In genomic region chr12:106311320-106311825, GRCm38 (mm10) we compare ENCODE assay signal across 8 mouse cellular contexts.
DNase-seq lines count a peak whose midpoint lies in the region; ATAC-seq and TF ChIP-seq lines count a peak whose summit lies in the region.

No protein-coding gene starts in this region.

- peak overlapping the region; percentile 89 for H3K27ac ChIP-seq in spleen, adult 2 months (ENCODE audit: insufficient read depth, low read length)
- H3K27ac ChIP-seq in forebrain, embryonic 15.5 days (replicated peaks), result 0 out of 2 replicates have a peak overlapping the region, but pooled peaks have one; percentile 5
- H3K27ac ChIP-seq in limb, embryonic 14.5 days (replicated peaks; ENCODE audit: low read depth, low read length), result no peak overlapping the region
- no peak overlapping the region for H3K27ac ChIP-seq in stomach, embryonic 16.5 days (ENCODE audit: low read length)

- no peaks in the 10 kb centered on the region for H3K36me3 ChIP-seq in spleen, adult 2 months (ENCODE audit: control insufficient read depth, insufficient read depth, low read length)
- H3K36me3 ChIP-seq in forebrain, embryonic 15.5 days, result no peaks in the 10 kb centered on the region
- H3K36me3 ChIP-seq in limb, embryonic 14.5 days (ENCODE audit: control insufficient read depth, insufficient read depth, low read length), result no peaks in the 10 kb centered on the region
- no peaks in the 10 kb centered on the region for H3K36me3 ChIP-seq in stomach, embryonic 16.5 days (ENCODE audit: control insufficient read depth, insufficient read depth, low read length)

- no peaks in the 10 kb centered on the region for H3K27me3 ChIP-seq in spleen, adult 2 months (ENCODE audit: control insufficient read depth, insufficient read depth, low read length)
- no peaks in the 10 kb centered on the region for H3K27me3 ChIP-seq in forebrain, embryonic 15.5 days
- no peaks in the 10 kb centered on the region for H3K27me3 ChIP-seq in limb, embryonic 14.5 days (ENCODE audit: control insufficient read depth, insufficient read depth, low read length)
- no peaks in the 10 kb centered on the region; the same call in 1 of the 2 replicates for H3K27me3 ChIP-seq in stomach, embryonic 16.5 days (ENCODE audit: control insufficient read depth, insufficient read depth, low read length)

- intact Hi-C loops in heart, postnatal 14 days (cut with DNase I), result no loop called here

- 40% methylated on average over 7 of the region's 7 CpGs for WGBS in spleen, adult 2 months
- 46% methylated on average over 7 of the region's 7 CpGs for WGBS in forebrain, embryonic 15.5 days
- WGBS in limb, embryonic 14.5 days, result 52% methylated on average over 7 of the region's 7 CpGs
- WGBS in stomach, embryonic 16.5 days, result 55% methylated on average over 7 of the region's 7 CpGs

- no peak for TF ChIP-seq CTCF in spleen, adult 2 months (IDR thresholded peaks at IDR 0.05; ENCODE audit: extremely low read depth, insufficient read depth, insufficient read length, insufficient replicate concordance)

- TF ChIP-seq POLR2A in spleen, adult 2 months (IDR thresholded peaks at IDR 0.05; ENCODE audit: low read depth, low read length), result no peak
- no peak for TF ChIP-seq POLR2A in limb, embryonic 14.5 days (IDR thresholded peaks at IDR 0.05; ENCODE audit: borderline replicate concordance, extremely low read depth, insufficient read depth, insufficient read length)

- H3K4me3 ChIP-seq in spleen, adult 2 months (ENCODE audit: extremely low read depth, insufficient read depth, insufficient read length), result no peak overlapping the region
- H3K4me3 ChIP-seq in forebrain, embryonic 15.5 days, result peak overlapping the region; percentile 37
- peak overlapping the region; percentile 43 for H3K4me3 ChIP-seq in limb, embryonic 14.5 days (replicated peaks; ENCODE audit: low read length)
- peak overlapping the region; percentile 57 for H3K4me3 ChIP-seq in stomach, embryonic 16.5 days (replicated peaks; ENCODE audit: low read length)

- no peak for DNase-seq in spleen, adult 2 months (ENCODE audit: low read depth in 1 of 2, low spot score in 2 of 2)
- DNase-seq in spleen, postnatal 14 days (ENCODE audit: low spot score in 2 of 2), result no peak
- DNase-seq in limb, embryonic 14.5 days (ENCODE audit: low spot score), result no peak
- DNase-seq in kidney, postnatal 4 days, result no peak
- DNase-seq in left cerebral cortex, adult 8-10 months (ENCODE audit: low spot score in 2 of 2), result no peak
- no peak for DNase-seq in heart, postnatal 14 days

- H3K4me1 ChIP-seq in spleen, adult 2 months (ENCODE audit: control insufficient read depth, insufficient read depth, insufficient read length), result no peaks in the 10 kb centered on the region; the same call in 1 of the 2 replicates
- peaks cover 17% of the 10 kb centered on the region for H3K4me1 ChIP-seq in forebrain, embryonic 15.5 days
- no peaks in the 10 kb centered on the region for H3K4me1 ChIP-seq in limb, embryonic 14.5 days (ENCODE audit: control insufficient read depth, insufficient read depth, low read length)
- H3K4me1 ChIP-seq in stomach, embryonic 16.5 days (ENCODE audit: control insufficient read depth, insufficient read depth, low read length), result no peaks in the 10 kb centered on the region

- peak overlapping the region; percentile 66 for H3K4me2 ChIP-seq in forebrain, embryonic 15.5 days (replicated peaks)
- H3K4me2 ChIP-seq in limb, embryonic 14.5 days (replicated peaks; ENCODE audit: low read depth, low read length, severe bottlenecking), result peak overlapping the region; percentile 83
- H3K4me2 ChIP-seq in stomach, embryonic 16.5 days (ENCODE audit: low read depth, low read length), result peak overlapping the region; percentile 79

- peak overlapping the region; percentile 43; the same call in 1 of the 2 replicates for H3K9ac ChIP-seq in forebrain, embryonic 15.5 days (replicated peaks)
- peak overlapping the region; percentile 58 for H3K9ac ChIP-seq in limb, embryonic 14.5 days (ENCODE audit: low read depth, low read length, severe bottlenecking)
- H3K9ac ChIP-seq in stomach, embryonic 16.5 days (ENCODE audit: low read length), result peak overlapping the region; percentile 71

- no peaks in the 10 kb centered on the region for H3K9me3 ChIP-seq in forebrain, embryonic 15.5 days
- no peaks in the 10 kb centered on the region for H3K9me3 ChIP-seq in limb, embryonic 14.5 days (ENCODE audit: control insufficient read depth, low read length)
- H3K9me3 ChIP-seq in stomach, embryonic 16.5 days (replicated peaks; ENCODE audit: control insufficient read depth, low read length), result no peaks in the 10 kb centered on the region

- ATAC-seq in forebrain, embryonic 15.5 days (replicated peaks), result no peak
- ATAC-seq in limb, embryonic 14.5 days (ENCODE audit: low FRiP score, low read depth), result no peak
- ATAC-seq in stomach, embryonic 16.5 days (ENCODE audit: insufficient read depth, low FRiP score), result no peak

Comparison
In these comparisons a context has a peak if more than half of its experiments do, and no peak if none do; other contexts are left out.
1. H3K27ac ChIP-seq: peak in spleen, adult 2 months (single experiment) and forebrain, embryonic 15.5 days (single experiment); none in limb, embryonic 14.5 days (single experiment) and stomach, embryonic 16.5 days (single experiment).
2. Peak in every context shown above with its lines, with median percentiles within 50 percentile points of each other: H3K4me2 ChIP-seq and H3K9ac ChIP-seq.